Mouse (Mus musculus): Measurements from ENCODE around the gene Baiap2. TPM values are rescaled to one million over a fixed set of nuclear protein-coding genes. Genes with fewer than 3 reads are reported as not detected.

Gene Baiap2
- total RNA-seq, 2 experiments from 2014 or later = 6.9 to 12.7 TPM

- intact Hi-C loops (cut with DNase I) = no loop called here
- no peak for DNase-seq
These were observed 89.5 kb downstream of the Baiap2 start for GRCm38 (mm10) chr11:120032052-120032451.

- no peak for DNase-seq
- intact Hi-C loops (cut with DNase I) = no loop called here
These were observed 90.9 kb downstream of the Baiap2 start for GRCm38 (mm10) chr11:120033473-120033872.

GRCm38 (mm10) chr11:120034306-120034705 lies 91.7 kb downstream of the Baiap2 start:
- DNase-seq = no peak
- intact Hi-C loops (cut with DNase I) = no loop called here

GRCm38 (mm10) chr11:120034762-120035161 lies 92.2 kb downstream of the Baiap2 start:
- DNase-seq = no peak
- intact Hi-C loops (cut with DNase I) = no loop called here

GRCm38 (mm10) chr11:120039581-120039980 lies 97.0 kb downstream of the Baiap2 start:
- peak; percentile 55 to 56 for DNase-seq
- intact Hi-C loops (cut with DNase I) = no loop called here

- intact Hi-C loops (cut with DNase I) = no loop called here
- DNase-seq = peak in 1 of 2 experiments; percentile 26
These were observed 97.9 kb downstream of the Baiap2 start for GRCm38 (mm10) chr11:120040440-120040839.

GRCm38 (mm10) chr11:120041191-120042123 lies 98.9 kb downstream of the Baiap2 start:
- peak; percentile 85 to 86 for DNase-seq
- intact Hi-C loops (cut with DNase I) = no loop called here

GRCm38 (mm10) chr11:120042141-120042838 lies 99.7 kb downstream of the Baiap2 start:
- peak; percentile 28 to 44 for DNase-seq
- intact Hi-C loops (cut with DNase I) = no loop called here

- no peak for DNase-seq
- intact Hi-C loops (cut with DNase I) = no loop called here
These were observed 102.8 kb downstream of the Baiap2 start for GRCm38 (mm10) chr11:120045341-120045740.

- intact Hi-C loops (cut with DNase I) = no loop called here
These were observed 103.4 kb downstream of the Baiap2 start for GRCm38 (mm10) chr11:120045839-120046552.

GRCm38 (mm10) chr11:120046553-120047191 lies 104.1 kb downstream of the Baiap2 start, which contains the start of gene Aatk:
Aatk (minus strand) TSS chr11:120047167.
- DNase-seq = peak in 1 of 2 experiments; percentile 40
- intact Hi-C loops (cut with DNase I) = no loop called here

More at GRCm38 (mm10) chr11:120045839-120046552, 103.4 kb downstream of the Baiap2 start:
- DNase-seq = peak in 1 of 2 experiments; percentile 38

- DNase-seq = no peak
- intact Hi-C loops (cut with DNase I) = no loop called here
These were observed 105.1 kb downstream of the Baiap2 start for GRCm38 (mm10) chr11:120047531-120048251.

GRCm38 (mm10) chr11:120048252-120048556 lies 105.6 kb downstream of the Baiap2 start:
- DNase-seq = no peak
- intact Hi-C loops (cut with DNase I) = no loop called here

- DNase-seq = no peak
These were observed 106.5 kb downstream of the Baiap2 start for GRCm38 (mm10) chr11:120049067-120049466.

GRCm38 (mm10) chr11:120051124-120051811 lies 108.7 kb downstream of the Baiap2 start:
- intact Hi-C loops (cut with DNase I) = no loop called here
- DNase-seq = peak in 1 of 2 experiments; percentile 46

More at GRCm38 (mm10) chr11:120049067-120049466, 106.5 kb downstream of the Baiap2 start:
- intact Hi-C loops (cut with DNase I) = no loop called here

- intact Hi-C loops (cut with DNase I) = no loop called here
- DNase-seq = peak; percentile 51 to 53
These were observed 109.7 kb downstream of the Baiap2 start for GRCm38 (mm10) chr11:120052274-120052673.

- intact Hi-C loops (cut with DNase I) = no loop called here
- DNase-seq = no peak
These were observed 111.3 kb downstream of the Baiap2 start for GRCm38 (mm10) chr11:120053846-120054245.

- no peak for DNase-seq
- intact Hi-C loops (cut with DNase I) = no loop called here
These were observed 113.6 kb downstream of the Baiap2 start for GRCm38 (mm10) chr11:120055953-120056732.

Measured in heart, postnatal 10 days (tissue).